Mouse (Mus musculus) ES-E14 (cell line): ENCODE measurements around the gene Lsm11.

Source experiments
- MAFK ChIP-seq: IDR thresholded peaks from 2 replicates; pipeline ENCODE4 v1.6.1; 2014; ENCODE audit warnings: mild to moderate bottlenecking, low read depth, low read length, inconsistent platforms; ENCODE audit not compliant: insufficient read depth
- ZC3H11A ChIP-seq: IDR thresholded peaks from 2 replicates; pipeline ENCODE4 v1.6.1; 2012; ENCODE audit warnings: low read depth, mild to moderate bottlenecking, inconsistent platforms, low read length, borderline replicate concordance
- ZNF384 ChIP-seq: IDR thresholded peaks from 2 replicates; pipeline ENCODE4 v1.6.1; 2012; ENCODE audit warnings: low read depth, low read length, inconsistent platforms

DNA sequence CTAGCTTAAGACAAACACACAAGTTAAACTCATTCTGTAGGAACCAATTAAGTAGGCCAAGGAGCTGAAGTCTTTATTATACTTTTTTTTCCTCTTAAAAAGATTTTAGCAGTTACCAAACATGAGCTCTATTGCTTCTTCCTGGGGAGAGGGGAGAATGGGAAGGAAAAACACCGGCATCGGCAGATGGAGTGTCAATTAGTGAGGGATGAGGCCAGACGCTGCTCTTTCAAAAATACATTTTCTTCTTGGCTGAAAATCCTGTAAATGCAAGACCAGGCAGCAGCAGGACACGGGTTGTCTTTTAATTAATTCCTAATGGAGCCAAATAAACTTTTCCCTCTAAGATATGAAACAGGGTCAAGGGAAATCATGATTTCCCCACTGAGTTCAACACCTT lies 2.1 kb upstream of the Lsm11 start:
- no peak for TF ChIP-seq ZC3H11A
- no peak for TF ChIP-seq ZNF384
- no peak for TF ChIP-seq MAFK
